Mouse (Mus musculus) neutrophil, adult 5-6 weeks (primary cell): Measurements from ENCODE around the gene Far1. TPM values are rescaled to one million over a fixed set of nuclear protein-coding genes. Genes with fewer than 3 reads are reported as not detected.

Experiments
- ATAC-seq: fragments of 151-379, 151-347 bp; 2 replicates; pipeline ENCODE4 v1.8.0; 2017; ENCODE audit warnings: mild to moderate bottlenecking, moderate TSS enrichment; ENCODE audit not compliant: insufficient number of reproducible peaks, poor library complexity, low FRiP score, severe bottlenecking; ENCODE audit errors: extremely low read depth
- total RNA-seq: library from RNA; stranded (forward); fragments of 200-1000 nt; gene quantifications from 2 replicates; pipeline ENCODE4 v1.2.3, GENCODE M21; 2017

Gene Far1
- total RNA-seq, result 265 and 282 TPM in 2 replicates

GRCm38 (mm10) chr7:113513286-113513962 lies at the start of gene Far1:
Gene Far1, plus strand, starts transcription at chr7:113513834.
- peak; percentile 87 for ATAC-seq

- no peak for ATAC-seq
These were observed 45.3 kb upstream of the Far1 start for GRCm38 (mm10) chr7:113468345-113468744.

GRCm38 (mm10) chr7:113470671-113471070 lies 43.0 kb upstream of the Far1 start:
- no peak for ATAC-seq

GRCm38 (mm10) chr7:113471653-113472052 lies 42.0 kb upstream of the Far1 start:
- no peak for ATAC-seq

- ATAC-seq, result no peak
These were observed 17.8 kb upstream of the Far1 start for GRCm38 (mm10) chr7:113495792-113496191.

- ATAC-seq, result 0 out of 2 replicates have a peak, but pooled peaks have one; percentile 39
These were observed 15.2 kb upstream of the Far1 start for GRCm38 (mm10) chr7:113498413-113498812.

- ATAC-seq, result 0 out of 2 replicates have a peak, but pooled peaks have one; percentile 51
These were observed 13.8 kb upstream of the Far1 start for GRCm38 (mm10) chr7:113499821-113500220.

DNA sequence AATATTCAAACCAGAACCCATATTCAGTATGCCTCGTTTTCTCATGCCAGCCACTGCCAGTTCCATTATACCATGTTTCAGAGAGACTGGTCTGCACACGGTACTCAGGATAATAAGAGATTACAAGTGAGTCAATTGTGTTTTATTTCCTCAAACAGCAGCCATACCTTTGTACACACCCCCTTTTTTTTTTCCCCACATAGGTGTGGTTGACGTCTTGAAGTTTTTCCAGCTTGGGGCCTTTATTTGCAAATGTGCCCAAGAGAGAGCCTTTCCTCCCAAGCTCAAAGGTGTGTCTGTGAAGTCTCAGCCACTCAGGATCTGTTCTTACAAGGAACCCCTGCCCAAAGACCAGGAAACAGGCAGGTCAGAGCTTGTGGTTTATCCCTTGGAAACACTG lies 11.2 kb upstream of the Far1 start:
- no peak for ATAC-seq

DNA sequence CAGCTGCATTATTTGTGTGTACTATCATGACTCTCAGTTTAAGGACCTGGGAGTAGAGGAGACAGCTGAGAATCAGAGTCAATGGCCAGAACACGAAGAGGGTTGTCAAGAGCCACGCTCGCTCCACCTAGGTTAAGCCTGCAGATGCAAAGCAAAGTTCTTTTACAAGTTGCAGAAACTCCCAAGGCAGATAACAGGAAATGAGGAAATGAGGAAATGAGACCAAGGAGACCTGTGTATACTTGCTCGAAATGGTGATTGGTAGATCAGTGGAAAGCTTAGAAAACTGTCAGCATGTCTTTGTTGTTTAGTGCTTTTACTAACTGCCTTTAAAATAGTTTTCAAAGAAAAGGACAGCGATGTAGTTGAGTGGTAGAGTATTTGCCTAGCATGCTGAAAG lies 8.6 kb upstream of the Far1 start:
- ATAC-seq, result peak; percentile 66

GRCm38 (mm10) chr7:113505516-113506045 lies 8.1 kb upstream of the Far1 start:
- no peak for ATAC-seq

DNA sequence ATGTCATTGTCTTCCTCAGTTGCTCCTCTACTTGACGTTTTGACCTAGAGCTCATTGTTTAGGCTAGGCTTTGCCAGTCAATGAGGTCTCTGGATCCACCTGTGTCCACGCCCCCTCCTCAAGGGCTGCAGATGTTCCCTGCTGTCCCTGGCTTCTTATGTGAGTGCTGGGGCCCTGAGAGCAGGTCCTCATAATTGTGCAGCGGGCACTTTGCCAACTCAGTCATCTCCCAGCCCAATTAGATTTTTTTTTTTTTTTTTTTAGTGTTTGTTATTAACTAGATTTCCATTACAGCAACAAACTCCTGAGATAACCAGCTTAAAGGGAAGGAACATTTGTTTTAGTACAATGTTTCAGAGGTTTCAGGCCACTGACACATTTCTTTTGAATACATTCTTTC lies 5.8 kb upstream of the Far1 start:
- no peak for ATAC-seq

GRCm38 (mm10) chr7:113511396-113511795 lies 2.2 kb upstream of the Far1 start:
- ATAC-seq, result no peak

GRCm38 (mm10) chr7:113512527-113513285 lies 928 bp upstream of the Far1 start:
- ATAC-seq, result peak; percentile 1; the same call in 1 of the 2 replicates

GRCm38 (mm10) chr7:113513963-113514649 lies 472 bp downstream of the Far1 start:
- peak; percentile 30 for ATAC-seq

DNA sequence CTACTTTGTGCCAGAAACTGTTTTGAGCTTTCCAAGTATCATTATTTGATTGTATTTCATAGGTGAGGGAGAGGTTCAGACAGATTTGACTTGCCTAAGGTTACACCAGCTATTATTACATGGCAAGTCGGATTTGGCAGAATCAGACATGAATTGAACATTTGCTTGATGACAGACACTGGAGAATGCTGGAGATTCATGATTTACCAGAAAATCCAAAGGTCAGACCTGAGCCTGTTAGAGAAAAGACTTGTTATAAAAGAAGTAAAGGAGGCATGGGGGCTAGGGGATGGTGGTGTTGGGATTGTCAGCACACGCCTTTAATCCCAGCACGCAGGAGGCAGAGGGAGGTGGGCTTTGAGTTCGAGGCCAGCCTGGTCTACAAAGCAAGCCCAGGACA lies 2.2 kb downstream of the Far1 start:
- no peak for ATAC-seq

DNA sequence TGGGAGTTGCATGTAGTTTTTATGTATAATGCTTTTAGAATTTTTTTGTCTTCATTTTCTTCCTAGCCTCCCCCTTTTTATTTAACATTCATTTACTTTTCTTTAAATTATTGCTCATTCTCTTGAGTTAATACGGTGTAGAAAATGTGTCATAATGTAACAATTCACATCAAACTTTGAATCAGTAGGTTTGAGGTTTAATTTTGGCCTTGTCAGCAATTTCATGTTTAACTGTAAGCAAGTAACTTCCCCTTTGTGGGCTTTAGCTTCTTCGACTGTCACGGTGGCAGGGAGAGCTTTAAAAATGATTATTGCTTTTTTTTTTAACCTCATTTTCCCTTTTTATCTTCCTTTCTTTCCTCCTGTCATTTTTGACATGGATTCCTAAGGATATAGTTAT lies 4.8 kb downstream of the Far1 start:
- 0 out of 2 replicates have a peak, but pooled peaks have one; percentile 21 for ATAC-seq

- no peak for ATAC-seq
These were observed 5.3 kb downstream of the Far1 start for GRCm38 (mm10) chr7:113518961-113519360.

- ATAC-seq, result no peak
These were observed 29.5 kb downstream of the Far1 start for GRCm38 (mm10) chr7:113543158-113543557.

DNA sequence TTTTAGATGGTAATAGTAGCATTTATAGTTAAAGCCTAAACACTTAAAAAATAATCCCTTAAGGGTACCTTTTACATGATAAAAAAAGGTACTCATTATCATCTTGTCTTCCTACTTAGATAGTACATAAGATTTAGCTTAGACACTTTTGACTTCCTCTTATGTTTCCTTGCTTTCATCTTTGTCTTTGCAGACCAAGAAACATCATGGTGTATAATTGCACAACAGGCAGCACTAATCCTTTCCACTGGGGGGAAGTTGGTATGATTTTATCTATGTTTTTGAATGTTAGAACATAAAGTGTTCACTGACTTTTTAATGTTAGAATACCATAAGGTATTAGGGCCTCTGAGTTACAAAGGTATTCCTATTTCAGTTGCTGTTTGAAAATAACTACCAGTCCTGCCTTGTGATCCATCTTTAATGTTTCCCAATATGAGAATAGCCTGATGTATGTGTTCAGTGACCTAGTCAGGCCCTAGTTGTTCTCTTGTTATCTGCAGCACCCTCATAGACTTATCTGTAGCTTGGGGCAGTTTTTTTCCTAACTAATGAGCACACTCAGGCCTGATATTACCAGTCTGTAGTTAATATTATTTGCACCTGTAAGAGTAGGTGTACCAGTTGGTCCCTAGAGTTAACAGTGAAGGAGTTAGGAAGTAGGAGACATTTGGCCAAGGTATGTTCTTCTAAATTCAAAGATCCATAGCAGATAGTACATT lies 38.3 kb downstream of the Far1 start:
- no peak for ATAC-seq
